Mouse (Mus musculus): ENCODE data around the gene Rbpj.

Gene Rbpj

DNA sequence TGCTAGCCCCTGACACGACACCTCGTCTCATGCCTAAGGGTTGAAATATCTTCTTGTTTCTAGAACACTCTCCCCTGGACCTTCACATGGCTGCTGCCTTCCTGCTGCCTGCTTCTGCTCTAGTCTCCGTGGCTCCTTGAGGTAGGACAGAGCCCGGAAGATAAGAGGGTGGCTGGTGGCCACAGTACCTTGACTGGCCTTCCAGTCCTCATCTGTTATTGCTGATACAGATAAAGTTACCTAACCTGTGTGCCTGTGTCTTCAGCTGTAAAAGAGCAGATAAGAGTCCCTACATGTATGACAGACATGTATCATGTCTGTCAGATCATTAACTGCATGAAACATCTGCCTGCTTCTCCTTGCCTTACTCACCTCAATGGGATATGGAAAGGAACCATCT lies 219.7 kb downstream of the Rbpj start:
- ChIA-PET CTCF (interaction anchor here in 1 of 4 experiments (0.6 kb wide), 1 partner anchor 28 kb away, joined by 3 read pairs; no protein-coding TSS in a partner anchor), POLR2A (no interaction called here)

DNA sequence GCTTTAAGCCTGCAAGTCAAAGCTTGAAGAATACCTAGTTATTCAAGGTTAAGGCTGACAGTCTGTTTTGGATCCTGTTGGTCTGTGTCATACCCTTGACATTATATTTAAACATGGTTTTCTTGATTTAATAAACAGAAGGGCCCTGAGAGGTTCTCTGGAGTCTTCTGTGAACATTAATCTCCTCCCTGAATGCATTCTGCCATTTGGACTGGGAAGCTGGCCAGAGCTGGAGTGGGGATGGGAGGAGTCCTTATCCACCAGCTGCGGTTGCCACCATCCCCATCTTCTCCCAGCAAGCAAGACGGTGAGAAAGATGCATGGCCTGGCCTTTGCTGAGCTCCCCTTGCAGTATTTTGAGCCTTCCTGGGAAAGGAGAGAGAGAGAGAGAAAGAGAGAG lies 220.4 kb downstream of the Rbpj start:
- ChIA-PET CTCF (interaction anchor here in 1 of 4 experiments (0.6 kb wide), 1 partner anchor 28 kb away, joined by 3 read pairs; no protein-coding TSS in a partner anchor), POLR2A (interaction anchor here in 2 of 4 experiments (0.8 to 1.3 kb wide), 3 partner anchors 12 to 15 kb away, joined by 3 read pairs; no protein-coding TSS in a partner anchor)

DNA sequence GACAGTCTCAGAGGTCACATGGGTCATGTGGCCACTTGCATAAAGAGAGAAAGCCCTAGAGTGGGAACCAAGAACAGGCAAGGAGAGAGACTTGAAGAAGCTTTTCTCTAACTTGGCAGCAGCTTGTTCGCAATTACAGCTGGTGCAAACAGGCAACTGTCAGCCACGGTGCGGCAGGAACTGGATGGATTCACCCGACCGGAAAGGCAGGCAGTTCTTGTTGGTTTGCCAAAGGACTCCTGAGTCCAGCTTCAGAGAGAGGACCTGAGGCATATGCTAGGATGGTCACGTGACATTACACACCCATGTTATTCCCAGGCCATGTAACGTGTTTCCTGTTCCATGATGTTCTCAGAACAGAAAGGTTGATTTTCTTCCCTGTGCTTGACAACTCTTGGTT lies 222.4 kb downstream of the Rbpj start:
- CTCF ChIA-PET = interaction anchor here in 1 of 4 experiments (0.6 kb wide), 1 partner anchor 308 kb away, joined by 3 read pairs; no protein-coding TSS in a partner anchor
- POLR2A ChIA-PET = interaction anchor here in 1 of 4 experiments (0.6 kb wide), 1 partner anchor 15 kb away, joined by 3 read pairs; no protein-coding TSS in a partner anchor

DNA sequence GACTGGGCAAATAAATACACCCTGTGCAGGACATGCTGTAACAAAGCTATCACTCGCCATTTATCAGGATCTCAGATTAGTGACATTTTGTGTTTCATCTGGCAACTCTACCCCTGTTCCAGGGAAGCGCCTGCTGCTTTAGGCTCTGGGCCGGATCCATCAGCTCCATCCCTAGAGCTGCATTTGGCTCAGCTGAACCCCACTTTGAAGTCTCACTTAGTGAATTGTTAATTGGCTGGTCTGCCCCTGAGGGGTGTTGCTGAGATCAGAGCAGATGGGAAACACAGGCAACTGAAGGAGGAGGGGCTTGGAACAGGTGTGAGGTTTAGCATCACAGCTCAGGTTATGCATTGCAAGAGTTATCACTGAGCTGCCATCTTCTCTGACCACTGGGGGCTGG lies 225.6 kb downstream of the Rbpj start:
- CTCF ChIA-PET = interaction anchor here in 1 of 4 experiments (0.7 kb wide), 1 partner anchor 191 kb away, joined by 3 read pairs; no protein-coding TSS in a partner anchor
- POLR2A ChIA-PET = interaction anchor here in 1 of 4 experiments (1.4 kb wide), 1 partner anchor 12 kb away, joined by 4 read pairs; no protein-coding TSS in a partner anchor

DNA sequence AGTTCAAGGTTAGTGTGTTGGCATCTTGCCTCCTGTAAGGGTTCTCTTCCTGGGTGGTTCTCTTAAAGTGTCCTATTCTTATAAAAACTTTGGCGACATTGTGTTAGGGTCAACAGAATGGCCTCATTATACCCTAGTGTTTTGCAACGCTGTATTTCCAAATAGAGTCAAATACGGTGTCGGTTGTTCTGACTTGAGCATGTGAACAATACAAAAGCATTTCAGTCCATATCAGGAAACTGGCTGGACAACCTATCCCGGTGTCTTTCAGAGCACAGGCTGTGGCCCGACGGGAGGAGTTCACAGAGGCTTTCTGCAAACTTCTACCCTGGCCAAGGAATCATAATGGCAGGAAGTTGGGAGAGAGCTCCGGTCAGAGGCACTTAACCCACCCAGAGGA lies 226.1 kb downstream of the Rbpj start:
- CTCF ChIA-PET = interaction anchor here in 1 of 4 experiments (0.7 kb wide), 1 partner anchor 191 kb away, joined by 3 read pairs; no protein-coding TSS in a partner anchor
- POLR2A ChIA-PET = interaction anchor here in 1 of 4 experiments (1.4 kb wide), 1 partner anchor 13 kb away, joined by 4 read pairs; no protein-coding TSS in a partner anchor

DNA sequence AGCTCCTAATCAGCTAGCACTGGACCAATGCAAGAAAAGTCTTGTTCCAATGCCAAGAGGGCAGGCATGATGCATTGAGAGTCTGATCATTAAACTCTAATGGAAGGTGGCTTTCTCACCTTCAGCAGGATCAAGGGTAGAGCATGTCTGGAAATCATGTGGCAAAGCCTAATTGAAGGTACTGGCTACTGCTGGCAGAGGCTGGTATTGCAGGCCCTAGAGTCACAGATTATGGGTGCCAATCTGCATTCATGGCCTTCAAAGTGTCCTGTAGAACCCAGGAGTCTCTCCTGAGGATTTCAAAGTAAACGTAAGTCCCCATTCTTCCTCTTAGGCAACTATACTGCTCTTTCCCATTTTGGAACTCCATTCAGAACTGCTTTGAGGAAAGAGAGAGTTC lies 226.7 kb downstream of the Rbpj start:
- CTCF ChIA-PET = no interaction called here
- POLR2A ChIA-PET = interaction anchor here in 1 of 4 experiments (1.4 kb wide), 1 partner anchor 13 kb away, joined by 4 read pairs; no protein-coding TSS in a partner anchor

DNA sequence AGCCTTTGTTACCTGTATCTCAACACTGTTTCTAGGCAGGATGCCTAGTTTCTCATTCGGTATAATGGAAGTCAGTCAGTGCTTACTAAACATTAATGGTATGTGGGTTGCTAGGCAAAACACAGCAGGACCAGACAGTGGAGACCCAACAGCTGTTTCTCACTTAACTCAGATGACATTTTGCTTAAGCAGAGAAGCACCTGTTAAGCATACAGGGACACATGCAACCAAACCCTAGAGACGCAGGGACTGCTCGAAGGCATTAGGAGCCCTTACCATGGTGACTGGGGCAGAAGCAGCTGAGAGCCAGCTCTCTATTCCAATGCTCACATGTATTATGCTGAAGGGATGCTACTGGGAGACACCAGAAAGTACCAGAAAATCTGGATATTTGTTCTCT lies 230.7 kb downstream of the Rbpj start:
- CTCF ChIA-PET = interaction anchor here in 1 of 4 experiments (0.6 kb wide), 1 partner anchor 370 kb away, joined by 3 read pairs; no protein-coding TSS in a partner anchor
- POLR2A ChIA-PET = interaction anchor here in 1 of 4 experiments (1.0 kb wide), 1 partner anchor 22 kb away, joined by 3 read pairs; no protein-coding TSS in a partner anchor

DNA sequence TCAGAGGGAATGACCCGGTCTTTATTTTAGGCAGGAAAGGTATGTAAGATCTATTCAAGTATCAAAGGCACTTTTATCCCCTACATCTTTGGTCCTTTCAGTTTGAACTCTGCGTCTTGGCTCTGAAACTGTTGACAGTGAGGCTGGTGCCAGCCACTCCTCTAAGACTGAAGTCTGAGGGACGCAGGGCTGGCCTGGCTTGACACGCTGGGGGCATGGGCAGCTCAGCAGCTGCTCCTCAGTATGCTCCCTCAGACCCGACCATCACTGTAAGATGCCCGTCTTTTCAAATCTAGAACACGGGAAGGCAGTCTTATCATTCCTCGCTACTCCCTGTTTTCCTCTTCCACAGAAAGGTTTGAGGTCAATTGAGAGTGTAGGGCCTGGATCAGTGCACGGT lies 231.8 kb downstream of the Rbpj start:
- POLR2A ChIA-PET = interaction anchor here in 1 of 4 experiments (0.6 to 1.1 kb wide), 2 partner anchors 11 to 189 kb away, joined by 3 to 4 read pairs; no protein-coding TSS in a partner anchor
- CTCF ChIA-PET = interaction anchor here in 1 of 4 experiments (0.7 kb wide), 1 partner anchor 23 kb away, joined by 4 read pairs; no protein-coding TSS in a partner anchor

DNA sequence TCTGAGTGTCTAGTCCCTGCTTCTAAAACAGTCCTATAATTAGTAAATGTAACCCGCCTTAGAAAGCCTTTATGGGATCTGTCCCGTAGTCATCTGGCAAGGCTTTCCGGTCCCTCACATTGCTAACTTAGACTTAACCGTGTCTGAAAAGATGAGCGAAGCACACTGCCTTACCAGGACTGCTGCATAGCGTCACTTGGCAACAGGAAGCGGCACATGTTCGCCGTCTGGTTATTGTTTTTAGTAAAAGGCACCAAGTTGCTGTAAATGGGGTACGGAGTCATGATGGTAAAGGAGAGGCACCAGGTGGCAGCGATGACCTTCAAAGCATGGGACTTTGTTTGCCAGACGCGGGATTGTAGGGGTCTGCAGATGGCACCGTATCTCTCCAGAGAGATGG lies 236.7 kb downstream of the Rbpj start:
- POLR2A ChIA-PET = interaction anchor here in 2 of 4 experiments (1.5 to 1.6 kb wide), 2 partner anchors 8 to 31 kb away, joined by 3 read pairs; no protein-coding TSS in a partner anchor
- CTCF ChIA-PET = no interaction called here
